Mouse (Mus musculus) lung, embryonic 16.5 days (tissue): ENCODE results near the gene Caprin2. TPM values are rescaled to one million over a fixed set of nuclear protein-coding genes. Genes with fewer than 3 reads are reported as not detected.

Experiments
- ATAC-seq: fragments of 200-750 bp; cut with Nextera tagmentation; 2 replicates; pipeline ENCODE4 v1.8.0; 2017; ENCODE audit warnings: low read depth, mild to moderate bottlenecking, moderate library complexity
- H3K27ac ChIP-seq: fragments of 300-500 bp; sonication (generic); 2 replicates; pipeline ENCODE4 v1.5.1; 2014; ENCODE audit warnings: mild to moderate bottlenecking, control low read depth, low read length
- H3K27me3 ChIP-seq: fragments of 300-500 bp; sonication (generic); 2 replicates; pipeline ENCODE4 v1.6.1; 2014; ENCODE audit warnings: low read depth, low read length, mixed read lengths; ENCODE audit not compliant: control insufficient read depth, insufficient read depth
- H3K36me3 ChIP-seq: fragments of 300-500 bp; sonication (generic); 2 replicates; pipeline ENCODE4 v1.6.1; 2014; ENCODE audit warnings: low read length; ENCODE audit not compliant: control insufficient read depth, insufficient read depth
- H3K4me1 ChIP-seq: fragments of 300-500 bp; sonication (generic); replicated peaks from 2 replicates; pipeline ENCODE4 v1.6.1; 2014; ENCODE audit warnings: low read length, mixed read lengths; ENCODE audit not compliant: control insufficient read depth, insufficient read depth
- H3K4me2 ChIP-seq: fragments of 300-500 bp; sonication (generic); 2 replicates; pipeline ENCODE4 v1.6.1; 2014; ENCODE audit warnings: low read depth, low read length, control low read depth
- H3K4me3 ChIP-seq: fragments of 300-500 bp; sonication (generic); 2 replicates; pipeline ENCODE4 v1.5.1; 2014; ENCODE audit warnings: mild to moderate bottlenecking, low read length, control low read depth
- H3K9ac ChIP-seq: fragments of 300-500 bp; sonication (generic); 2 replicates; pipeline ENCODE4 v1.6.1; 2014; ENCODE audit warnings: low read length, control low read depth
- H3K9me3 ChIP-seq: fragments of 300-500 bp; sonication (generic); 2 replicates; pipeline ENCODE4 v1.6.1; 2016; ENCODE audit warnings: low read length; ENCODE audit not compliant: control insufficient read depth
- WGBS: fragments of 180-500 bp; shearing (Covaris S2); extraction: QIAGEN DNeasy Blood & Tissue Kit; methylation state at CpG from one replicate; pipeline ENCODE4 v1.1.7; 2014; 5-methylcytosine and 5-hydroxymethylcytosine counted together
- polyA plus RNA-seq: library from polyadenylated mRNA; unstranded; fragments of >200 nt; fragmentation: Nextera tagmentation; extraction: Ambion mirVana; gene quantifications from 2 replicates; pipeline ENCODE4 v1.2.1, GENCODE M21; 2015

The Caprin2 gene
- polyA plus RNA-seq, 1 experiment from 2014 or later: 14.9 TPM

GRCm38 (mm10) chr6:148818624-148819343 lies 77.3 kb downstream of the Caprin2 start:
- H3K36me3 ChIP-seq: peaks cover 17% of the 10 kb centered on the region
- 64% methylated on average over 4 of the region's 4 CpGs for WGBS
- ATAC-seq: peak; percentile 80

GRCm38 (mm10) chr6:148816751-148817150 lies 79.3 kb downstream of the Caprin2 start:
- Histone ChIP-seq H3K4me1 (no peaks in the 10 kb centered on the region), H3K9me3 (no peaks in the 10 kb centered on the region), H3K27me3 (no peaks in the 10 kb centered on the region), H3K9ac (no peak overlapping the region), H3K36me3 (peaks cover 16% of the 10 kb centered on the region), H3K27ac (no peak overlapping the region), H3K4me3 (no peak overlapping the region), H3K4me2 (no peak overlapping the region)
- ATAC-seq: no peak
- 80% methylated on average over 5 of the region's 5 CpGs for WGBS

More at GRCm38 (mm10) chr6:148818624-148819343, 77.3 kb downstream of the Caprin2 start:
- Histone ChIP-seq H3K4me3 (no peak overlapping the region), H3K9me3 (no peaks in the 10 kb centered on the region), H3K4me2 (no peak overlapping the region), H3K27ac (no peak overlapping the region), H3K27me3 (no peaks in the 10 kb centered on the region), H3K9ac (no peak overlapping the region), H3K4me1 (no peaks in the 10 kb centered on the region)

GRCm38 (mm10) chr6:148811117-148811516 lies 84.9 kb downstream of the Caprin2 start:
- Histone ChIP-seq H3K4me2 (no peak overlapping the region), H3K9me3 (no peaks in the 10 kb centered on the region), H3K36me3 (peaks cover 14% of the 10 kb centered on the region), H3K4me3 (no peak overlapping the region), H3K4me1 (no peaks in the 10 kb centered on the region), H3K27ac (no peak overlapping the region), H3K27me3 (no peaks in the 10 kb centered on the region), H3K9ac (no peak overlapping the region)
- ATAC-seq: no peak
- WGBS: 81% methylated on average over 2 of the region's 2 CpGs

- Histone ChIP-seq H3K4me3 (no peak overlapping the region), H3K9ac (no peak overlapping the region), H3K27ac (no peak overlapping the region), H3K9me3 (no peaks in the 10 kb centered on the region), H3K27me3 (no peaks in the 10 kb centered on the region), H3K4me2 (no peak overlapping the region), H3K36me3 (peaks cover 19% of the 10 kb centered on the region), H3K4me1 (no peaks in the 10 kb centered on the region)
- 86% methylated on average over 4 of the region's 4 CpGs for WGBS
- ATAC-seq: no peak
These were observed 96.3 kb downstream of the Caprin2 start for GRCm38 (mm10) chr6:148799773-148800172.

- H3K4me1 ChIP-seq: no peaks in the 10 kb centered on the region
- H3K4me2 ChIP-seq: no peak overlapping the region
- no peak overlapping the region for H3K27ac ChIP-seq
- no peak for ATAC-seq
- peaks cover 14% of the 10 kb centered on the region for H3K36me3 ChIP-seq
- H3K9me3 ChIP-seq: no peaks in the 10 kb centered on the region
- H3K27me3 ChIP-seq: no peaks in the 10 kb centered on the region
- H3K4me3 ChIP-seq: no peak overlapping the region
- no peak overlapping the region for H3K9ac ChIP-seq
- 89% methylated on average over 2 of the region's 2 CpGs for WGBS
These were observed 100.9 kb downstream of the Caprin2 start for GRCm38 (mm10) chr6:148795145-148795544.

Other genes with a start within 250 kb of the Caprin2 start
- gene Ipo8, start 64.8 kb downstream of the Caprin2 start, polyA plus RNA-seq: 22.4 and 23.1 TPM in 2 replicates
- gene Sinhcaf, start 50.2 kb upstream of the Caprin2 start, polyA plus RNA-seq: 91.0 and 99.0 TPM in 2 replicates
- gene Dennd5b, start 205.4 kb upstream of the Caprin2 start, polyA plus RNA-seq: 5.2 and 5.3 TPM in 2 replicates
- gene Gm10203, start 233.9 kb upstream of the Caprin2 start, polyA plus RNA-seq: not detected in 2 replicates
- gene Etfbkmt, start 243.6 kb upstream of the Caprin2 start, polyA plus RNA-seq: 17.3 and 18.5 TPM in 2 replicates